Mouse (Mus musculus): ENCODE data around the gene Sytl3. TPM values are rescaled to one million over a fixed set of nuclear protein-coding genes. Genes with fewer than 3 reads are reported as not detected.

The Sytl3 gene
- polyA plus RNA-seq, 1 experiment, result 0.14 TPM

DNA sequence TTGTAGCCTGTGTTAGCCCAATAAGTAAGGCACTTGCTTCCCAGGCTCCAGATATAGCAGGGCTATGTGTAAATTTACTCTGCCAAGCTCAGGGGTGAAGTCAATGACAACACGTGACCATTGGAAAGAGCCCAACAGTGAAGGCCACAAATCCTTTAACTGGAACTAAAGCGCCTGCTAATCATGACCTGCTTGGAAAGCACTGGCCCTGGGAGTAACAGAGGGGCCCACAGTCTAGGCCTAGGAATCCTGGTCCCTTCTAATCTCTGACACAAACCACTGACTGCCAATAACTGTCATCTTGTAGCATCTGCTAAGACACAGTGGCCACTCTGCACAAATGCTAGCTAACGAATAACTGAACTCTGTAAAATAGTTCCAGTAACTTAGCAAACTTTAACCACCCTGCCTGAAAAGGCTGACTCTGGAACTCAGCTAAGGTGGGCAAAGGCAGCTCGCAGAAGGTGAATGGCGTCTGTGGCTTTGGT is 109.5 kb downstream of the Sytl3 start:
- Histone ChIP-seq H3K4me3 (ENCODE audit: insufficient read depth, poor library complexity, severe bottlenecking) (no peak overlapping the region), H3K79me2 (ENCODE audit: control insufficient read depth, insufficient read depth) (peaks cover 100% of the 10 kb centered on the region), H3ac (ENCODE audit: control insufficient read depth, insufficient read length, low read depth) (no peak overlapping the region), H3K36me3 (ENCODE audit: control insufficient read depth, insufficient read depth) (peaks cover 12% of the 10 kb centered on the region), H3K79me3 (ENCODE audit: low read depth) (peaks cover 87% of the 10 kb centered on the region), H3K27me3 (ENCODE audit: control insufficient read depth, insufficient read depth, insufficient read length) (no peaks in the 10 kb centered on the region)
- TF ChIP-seq MYOG (IDR thresholded peaks at IDR 0.05; ENCODE audit: control insufficient read depth, extremely low read depth, insufficient read length), result no peak
- TF ChIP-seq CTCF (IDR thresholded peaks at IDR 0.05; ENCODE audit: control insufficient read depth, insufficient read depth, insufficient read length), result no peak
- no peak for TF ChIP-seq USF1 (IDR thresholded peaks at IDR 0.05; ENCODE audit: low read depth)
- no peak for TF ChIP-seq MYOD1 (IDR thresholded peaks at IDR 0.05; ENCODE audit: control insufficient read depth, insufficient read length, low read depth)
- no peak for TF ChIP-seq MAX (IDR thresholded peaks at IDR 0.05)
- no peak for TF ChIP-seq FOSL1 (IDR thresholded peaks at IDR 0.05; ENCODE audit: insufficient read depth, low read length, poor library complexity, severe bottlenecking)
- TF ChIP-seq CEBPB (IDR thresholded peaks at IDR 0.05; ENCODE audit: low read depth), result no peak

DNA sequence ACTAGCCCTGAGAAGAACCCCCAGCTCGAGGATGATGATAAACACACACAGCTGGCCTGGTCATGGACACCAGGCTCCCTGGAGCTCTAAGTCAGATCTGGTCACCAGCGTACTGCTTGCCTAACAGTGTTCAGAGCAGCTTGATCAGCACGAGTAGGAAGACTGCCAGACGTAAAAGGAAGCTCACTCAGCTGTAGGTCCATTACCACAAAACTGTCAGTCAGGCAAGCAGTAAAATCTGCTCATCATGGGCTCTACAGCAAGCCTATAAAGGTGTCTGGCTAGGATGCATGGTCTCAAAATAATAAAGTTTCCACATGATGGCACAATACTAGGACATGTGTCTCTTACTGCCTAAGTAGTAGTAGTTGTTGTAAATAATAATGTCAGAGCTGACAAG is 110.7 kb downstream of the Sytl3 start:
- TF ChIP-seq MYOG (IDR thresholded peaks at IDR 0.05; ENCODE audit: control insufficient read depth, extremely low read depth, insufficient read length), result no peak
- no peak for TF ChIP-seq MYOD1 (IDR thresholded peaks at IDR 0.05; ENCODE audit: control insufficient read depth, insufficient read length, low read depth)
- TF ChIP-seq FOSL1 (IDR thresholded peaks at IDR 0.05; ENCODE audit: insufficient read depth, low read length, poor library complexity, severe bottlenecking), result no peak
- TF ChIP-seq CEBPB (IDR thresholded peaks at IDR 0.05; ENCODE audit: low read depth), result no peak
- TF ChIP-seq CTCF (IDR thresholded peaks at IDR 0.05; ENCODE audit: control insufficient read depth, insufficient read depth, insufficient read length), result no peak
- TF ChIP-seq USF1 (IDR thresholded peaks at IDR 0.05; ENCODE audit: low read depth), result no peak
- no peak for TF ChIP-seq MAX (IDR thresholded peaks at IDR 0.05)
- Histone ChIP-seq H3ac (ENCODE audit: control insufficient read depth, insufficient read length, low read depth) (no peak overlapping the region), H3K4me3 (ENCODE audit: insufficient read depth, poor library complexity, severe bottlenecking) (no peak overlapping the region), H3K79me3 (ENCODE audit: low read depth) (peaks cover 87% of the 10 kb centered on the region), H3K79me2 (ENCODE audit: control insufficient read depth, insufficient read depth) (peaks cover 100% of the 10 kb centered on the region), H3K36me3 (ENCODE audit: control insufficient read depth, insufficient read depth) (peaks cover 14% of the 10 kb centered on the region), H3K27me3 (ENCODE audit: control insufficient read depth, insufficient read depth, insufficient read length) (no peaks in the 10 kb centered on the region)

GRCm38 (mm10) chr17:6771661-6772489 is 113.0 kb downstream of the Sytl3 start:
- Histone ChIP-seq H3K27me3 (ENCODE audit: control insufficient read depth, insufficient read depth, insufficient read length) (no peaks in the 10 kb centered on the region), H3K79me3 (ENCODE audit: low read depth) (peaks cover 87% of the 10 kb centered on the region), H3K36me3 (ENCODE audit: control insufficient read depth, insufficient read depth) (peaks cover 16% of the 10 kb centered on the region), H3K4me3 (ENCODE audit: insufficient read depth, poor library complexity, severe bottlenecking) (no peak overlapping the region), H3K79me2 (ENCODE audit: control insufficient read depth, insufficient read depth) (peaks cover 100% of the 10 kb centered on the region), H3ac (ENCODE audit: control insufficient read depth, insufficient read length, low read depth) (no peak overlapping the region)
- no peak for TF ChIP-seq CTCF (IDR thresholded peaks at IDR 0.05; ENCODE audit: control insufficient read depth, insufficient read depth, insufficient read length)
- TF ChIP-seq CEBPB (IDR thresholded peaks at IDR 0.05; ENCODE audit: low read depth), result no peak
- no peak for TF ChIP-seq MYOD1 (IDR thresholded peaks at IDR 0.05; ENCODE audit: control insufficient read depth, insufficient read length, low read depth)
- TF ChIP-seq MYOG (IDR thresholded peaks at IDR 0.05; ENCODE audit: control insufficient read depth, extremely low read depth, insufficient read length), result no peak
- no peak for TF ChIP-seq MAX (IDR thresholded peaks at IDR 0.05)
- TF ChIP-seq FOSL1 (IDR thresholded peaks at IDR 0.05; ENCODE audit: insufficient read depth, low read length, poor library complexity, severe bottlenecking), result no peak
- no peak for TF ChIP-seq USF1 (IDR thresholded peaks at IDR 0.05; ENCODE audit: low read depth)

GRCm38 (mm10) chr17:6772490-6772773 is 113.5 kb downstream of the Sytl3 start:
- Histone ChIP-seq H3K79me2 (ENCODE audit: control insufficient read depth, insufficient read depth) (peaks cover 100% of the 10 kb centered on the region), H3K4me3 (ENCODE audit: insufficient read depth, poor library complexity, severe bottlenecking) (no peak overlapping the region), H3ac (ENCODE audit: control insufficient read depth, insufficient read length, low read depth) (no peak overlapping the region), H3K27me3 (ENCODE audit: control insufficient read depth, insufficient read depth, insufficient read length) (no peaks in the 10 kb centered on the region), H3K36me3 (ENCODE audit: control insufficient read depth, insufficient read depth) (peaks cover 18% of the 10 kb centered on the region), H3K79me3 (ENCODE audit: low read depth) (peaks cover 87% of the 10 kb centered on the region)
- TF ChIP-seq USF1 (IDR thresholded peaks at IDR 0.05; ENCODE audit: low read depth) (no peak), MAX (IDR thresholded peaks at IDR 0.05) (no peak), MYOD1 (IDR thresholded peaks at IDR 0.05; ENCODE audit: control insufficient read depth, insufficient read length, low read depth) (no peak), CTCF (IDR thresholded peaks at IDR 0.05; ENCODE audit: control insufficient read depth, insufficient read depth, insufficient read length) (no peak), MYOG (IDR thresholded peaks at IDR 0.05; ENCODE audit: control insufficient read depth, extremely low read depth, insufficient read length) (no peak), CEBPB (IDR thresholded peaks at IDR 0.05; ENCODE audit: low read depth) (no peak), FOSL1 (IDR thresholded peaks at IDR 0.05; ENCODE audit: insufficient read depth, low read length, poor library complexity, severe bottlenecking) (no peak)

DNA sequence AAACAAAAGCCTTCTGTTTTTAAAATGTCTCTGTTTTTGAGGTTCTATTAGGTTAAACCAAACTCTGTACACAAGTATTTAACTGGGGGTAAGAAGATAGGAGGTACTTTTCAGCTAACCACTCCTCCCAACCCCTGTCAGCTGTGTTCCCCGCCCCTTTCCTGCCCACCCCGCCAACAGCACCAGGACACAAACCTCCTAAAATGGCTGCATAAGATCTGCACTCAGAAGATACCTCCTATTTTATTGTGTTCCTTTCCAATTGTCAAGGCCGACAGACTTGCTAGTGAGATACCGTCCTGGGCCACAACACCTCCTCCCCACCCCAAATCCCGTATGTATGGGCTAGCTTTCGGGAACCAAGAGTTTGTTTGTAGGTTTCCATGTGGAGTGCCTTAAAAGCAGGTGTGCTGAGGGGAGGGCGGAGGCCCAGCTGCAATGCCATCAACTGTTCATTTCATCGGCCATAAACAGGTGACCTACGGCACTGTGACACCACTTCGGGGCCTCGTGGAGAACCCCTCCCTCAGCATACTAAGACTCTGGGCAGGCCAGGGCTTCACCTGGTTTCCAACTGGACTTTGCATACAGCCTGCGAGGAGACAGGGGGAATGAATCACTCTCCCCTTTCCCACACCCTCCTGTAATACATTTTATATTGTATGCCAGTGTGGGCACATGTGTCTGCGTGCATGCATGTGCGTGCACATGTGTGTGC is 114.5 kb downstream of the Sytl3 start:
- H3K79me3 ChIP-seq (ENCODE audit: low read depth), result peaks cover 86% of the 10 kb centered on the region
- H3K36me3 ChIP-seq (ENCODE audit: control insufficient read depth, insufficient read depth), result peaks cover 18% of the 10 kb centered on the region
- H3K4me3 ChIP-seq (ENCODE audit: insufficient read depth, poor library complexity, severe bottlenecking), result no peak overlapping the region
- peaks cover 100% of the 10 kb centered on the region for H3K79me2 ChIP-seq (ENCODE audit: control insufficient read depth, insufficient read depth)
- H3ac ChIP-seq (ENCODE audit: control insufficient read depth, insufficient read length, low read depth), result no peak overlapping the region
- TF ChIP-seq FOSL1 (IDR thresholded peaks at IDR 0.05; ENCODE audit: insufficient read depth, low read length, poor library complexity, severe bottlenecking), result no peak
- TF ChIP-seq CTCF (IDR thresholded peaks at IDR 0.05; ENCODE audit: control insufficient read depth, insufficient read depth, insufficient read length), result no peak
- TF ChIP-seq MYOD1 (IDR thresholded peaks at IDR 0.05; ENCODE audit: control insufficient read depth, insufficient read length, low read depth), result no peak
- no peak for TF ChIP-seq CEBPB (IDR thresholded peaks at IDR 0.05; ENCODE audit: low read depth)
- no peak for TF ChIP-seq MAX (IDR thresholded peaks at IDR 0.05)
- no peak for TF ChIP-seq MYOG (IDR thresholded peaks at IDR 0.05; ENCODE audit: control insufficient read depth, extremely low read depth, insufficient read length)
- TF ChIP-seq USF1 (IDR thresholded peaks at IDR 0.05; ENCODE audit: low read depth), result no peak
- H3K27me3 ChIP-seq (ENCODE audit: control insufficient read depth, insufficient read depth, insufficient read length), result no peaks in the 10 kb centered on the region
